Mouse (Mus musculus) heart, postnatal 0 days (tissue): ENCODE results near the gene Slc35g1. TPM values are rescaled to one million over a fixed set of nuclear protein-coding genes. Genes with fewer than 3 reads are reported as not detected.

Source experiments
- ATAC-seq: fragments of 200-750 bp; cut with Nextera tagmentation; 2 replicates; pipeline ENCODE4 v1.8.0; 2017; ENCODE audit warnings: low read depth, moderate number of reproducible peaks, moderate library complexity; ENCODE audit not compliant: insufficient read depth
- DNase-seq: peaks from one replicate; pipeline ENCODE4 v3.0.0-alpha.2; 2016; ENCODE audit warnings: low spot score
- H3K27ac ChIP-seq: fragments of 300-500 bp; sonication (generic); 2 replicates; pipeline ENCODE4 v1.5.1; 2014; ENCODE audit warnings: low read depth, mild to moderate bottlenecking
- H3K27me3 ChIP-seq: fragments of 300-500 bp; sonication (generic); 2 replicates; pipeline ENCODE4 v1.6.1; 2014; ENCODE audit warnings: low read length, mixed read lengths; ENCODE audit not compliant: control insufficient read depth, insufficient read depth
- H3K36me3 ChIP-seq: fragments of 300-500 bp; sonication (generic); replicated peaks from 2 replicates; pipeline ENCODE4 v1.6.1; 2014; ENCODE audit warnings: low read length, mixed read lengths; ENCODE audit not compliant: control insufficient read depth, insufficient read depth
- H3K4me1 ChIP-seq: fragments of 300-500 bp; sonication (generic); 2 replicates; pipeline ENCODE4 v1.6.1; 2014; ENCODE audit warnings: antibody characterized with exemption; ENCODE audit not compliant: control insufficient read depth, insufficient read depth
- H3K4me2 ChIP-seq: fragments of 300-500 bp; sonication (generic); 2 replicates; pipeline ENCODE4 v1.6.1; 2014; ENCODE audit warnings: low read depth, mild to moderate bottlenecking, low read length, moderate library complexity
- H3K4me3 ChIP-seq: fragments of 300-500 bp; sonication (generic); 2 replicates; pipeline ENCODE4 v1.5.1; 2014; ENCODE audit warnings: low read depth, low read length
- H3K9ac ChIP-seq: fragments of 300-500 bp; sonication (generic); replicated peaks from 2 replicates; pipeline ENCODE4 v1.6.1; 2014; ENCODE audit warnings: low read depth, low read length, mixed read lengths
- H3K9me3 ChIP-seq: fragments of 300-500 bp; sonication (generic); replicated peaks from 2 replicates; pipeline ENCODE4 v1.6.1; 2016; ENCODE audit warnings: low read length; ENCODE audit not compliant: control insufficient read depth
- CTCF ChIP-seq: IDR thresholded peaks from 2 replicates; pipeline ENCODE4 v1.5.1; 2016; ENCODE audit warnings: antibody characterized with exemption, control low read depth, low read depth
- EP300 ChIP-seq: IDR thresholded peaks from 2 replicates; pipeline ENCODE4 v1.6.1; 2016; ENCODE audit warnings: antibody characterized with exemption, low read depth
- WGBS: fragments of 180-500 bp; shearing (Covaris S2); extraction: QIAGEN DNeasy Blood & Tissue Kit; methylation state at CpG from one replicate; pipeline ENCODE4 v1.1.7; 2014; 5-methylcytosine and 5-hydroxymethylcytosine counted together
- polyA plus RNA-seq: library from polyadenylated mRNA; unstranded; fragments of >200 nt; fragmentation: Nextera tagmentation; extraction: Ambion mirVana; gene quantifications from 2 replicates; pipeline ENCODE4 v1.2.1, GENCODE M21; 2015
- total RNA-seq: library from RNA; depleted of rRNA; stranded (reverse); fragments of >200 nt; gene quantifications from 2 replicates; pipeline ENCODE4 v1.2.3, GENCODE M21; 2014; ENCODE audit warnings: low replicate concordance

Gene Slc35g1
- total and polyA plus RNA-seq, 2 experiments from 2014 or later: 0.92 to 1.9 TPM

DNA sequence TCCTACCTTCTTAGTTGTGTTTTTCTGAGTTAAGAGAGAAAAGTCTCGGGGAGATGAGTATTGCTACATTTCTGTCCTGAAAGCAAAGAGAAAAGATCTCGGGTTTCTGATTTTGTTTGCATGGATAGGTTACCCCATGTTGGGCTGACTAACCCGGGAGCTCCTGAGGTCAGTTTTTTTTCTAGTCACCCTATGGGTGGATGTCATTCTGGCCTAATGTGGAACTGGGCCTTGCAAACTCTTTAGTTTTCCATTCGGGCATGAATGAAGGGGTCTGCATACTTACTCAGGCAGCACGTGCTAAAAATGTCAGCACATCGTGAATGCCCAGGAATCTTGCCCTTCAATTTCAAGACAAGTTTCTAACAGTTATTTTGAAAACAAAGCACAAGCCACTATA lies 1.2 kb downstream of the Slc35g1 start:
- Histone ChIP-seq H3K27me3 (no peaks in the 10 kb centered on the region), H3K27ac (no peak overlapping the region), H3K9ac (no peak overlapping the region), H3K4me2 (0 out of 2 replicates have a peak overlapping the region, but pooled peaks have one; percentile 97), H3K4me1 (no peaks in the 10 kb centered on the region), H3K4me3 (no peak overlapping the region), H3K9me3 (no peaks in the 10 kb centered on the region), H3K36me3 (no peaks in the 10 kb centered on the region)
- DNase-seq (no peak), ATAC-seq (no peak)
- no peak for TF ChIP-seq CTCF
- TF ChIP-seq EP300: no peak
- WGBS: 70% methylated on average over 6 of the region's 6 CpGs

DNA sequence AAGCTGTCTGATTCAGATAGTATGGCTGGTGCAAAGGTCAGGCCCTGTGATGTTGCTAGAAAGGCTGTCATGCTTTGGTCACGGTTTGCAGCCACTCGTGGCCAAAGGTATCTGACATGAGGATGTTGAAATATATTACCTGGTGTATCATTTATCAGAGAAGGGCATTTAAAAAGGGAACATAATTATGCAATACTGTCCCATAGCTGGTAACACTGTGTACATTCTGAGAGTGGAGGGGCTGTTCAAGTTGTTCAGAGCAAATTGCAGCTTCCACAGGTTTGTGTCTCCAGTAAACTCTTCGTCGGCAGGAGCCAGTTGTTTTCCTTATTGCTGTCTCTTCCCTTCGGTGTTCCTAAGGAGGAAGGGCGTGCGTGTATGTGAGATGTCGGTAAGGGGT lies 3.2 kb downstream of the Slc35g1 start:
- no peaks in the 10 kb centered on the region for H3K9me3 ChIP-seq
- no peak for DNase-seq
- H3K36me3 ChIP-seq: no peaks in the 10 kb centered on the region
- ATAC-seq: no peak
- no peaks in the 10 kb centered on the region for H3K27me3 ChIP-seq
- no peak overlapping the region for H3K4me3 ChIP-seq
- H3K9ac ChIP-seq: no peak overlapping the region
- no peaks in the 10 kb centered on the region for H3K4me1 ChIP-seq
- TF ChIP-seq EP300: no peak
- TF ChIP-seq CTCF: no peak
- no peak overlapping the region for H3K4me2 ChIP-seq
- 87% methylated on average over 8 of the region's 8 CpGs for WGBS
- H3K27ac ChIP-seq: no peak overlapping the region

DNA sequence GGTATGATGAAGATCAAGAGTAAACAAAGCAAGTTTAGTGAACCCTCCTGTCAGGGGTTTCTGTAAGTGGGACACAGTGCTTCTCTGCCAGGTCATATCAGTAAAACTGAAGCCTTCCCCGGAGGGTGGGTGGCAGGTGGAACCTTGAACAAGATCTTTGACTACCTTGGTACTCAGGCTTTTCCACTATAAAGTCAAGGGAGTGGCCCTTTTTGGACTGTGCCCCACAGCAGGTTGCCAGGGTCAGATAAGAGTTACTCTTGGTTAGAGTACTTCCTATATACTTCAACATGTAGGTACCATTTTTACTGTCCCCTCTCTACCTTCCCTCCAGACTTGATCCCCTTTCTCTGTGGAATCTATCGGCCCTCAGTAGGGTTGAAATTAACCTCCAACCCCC lies 5.1 kb downstream of the Slc35g1 start:
- no peak overlapping the region for H3K4me3 ChIP-seq
- WGBS: 75% methylated on average over 2 of the region's 2 CpGs
- no peaks in the 10 kb centered on the region for H3K9me3 ChIP-seq
- no peak overlapping the region for H3K27ac ChIP-seq
- no peak overlapping the region for H3K9ac ChIP-seq
- ATAC-seq (no peak), DNase-seq (no peak)
- TF ChIP-seq EP300 (no peak), CTCF (no peak)
- no peaks in the 10 kb centered on the region for H3K4me1 ChIP-seq
- H3K36me3 ChIP-seq: no peaks in the 10 kb centered on the region
- H3K27me3 ChIP-seq: no peaks in the 10 kb centered on the region
- no peak overlapping the region for H3K4me2 ChIP-seq

- ATAC-seq: no peak
- WGBS: 78% methylated on average over 2 of the region's 2 CpGs
- H3K4me1 ChIP-seq: no peaks in the 10 kb centered on the region
Observed at GRCm38 (mm10) chr19:38401416-38401815, 5.6 kb downstream of the Slc35g1 start.

DNA sequence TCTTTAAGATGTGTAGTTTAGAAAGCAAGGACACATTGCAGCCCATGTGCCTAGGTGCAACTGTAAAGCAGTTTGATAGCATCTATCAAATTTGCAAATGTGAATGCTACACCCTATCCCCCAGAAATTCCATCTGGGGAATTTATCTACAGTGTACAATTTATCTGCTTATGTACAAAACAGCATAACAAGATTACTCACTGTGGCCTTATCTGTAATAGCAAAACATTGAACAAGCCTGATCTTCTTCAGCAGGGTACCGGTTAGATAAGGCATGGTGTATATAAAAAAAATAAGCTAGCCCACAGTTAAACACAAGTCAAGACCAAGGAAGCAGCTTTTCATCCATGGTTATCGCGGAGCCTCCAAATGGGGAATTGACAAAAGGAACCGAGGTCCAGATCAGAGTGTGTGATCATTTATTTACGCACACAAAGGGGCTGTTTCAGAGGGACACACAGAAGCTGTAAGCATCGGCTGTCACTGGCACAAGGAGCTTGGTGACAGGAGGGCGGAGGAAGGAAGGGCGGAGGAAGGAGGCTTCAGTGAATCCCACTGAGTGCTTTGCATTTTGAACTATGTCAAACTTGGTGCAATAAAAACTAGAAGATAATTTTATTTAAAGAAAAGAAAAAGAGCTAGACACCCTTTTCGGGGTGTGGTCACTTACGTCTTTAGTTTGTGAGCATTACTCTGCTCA lies 14.7 kb downstream of the Slc35g1 start:
- H3K36me3 ChIP-seq: no peaks in the 10 kb centered on the region
- no peaks in the 10 kb centered on the region for H3K9me3 ChIP-seq
- H3K4me1 ChIP-seq: no peaks in the 10 kb centered on the region
- H3K4me3 ChIP-seq: no peak overlapping the region
- TF ChIP-seq EP300 (no peak), CTCF (no peak)
- 85% methylated on average over 10 of the region's 10 CpGs for WGBS
- H3K27me3 ChIP-seq: no peaks in the 10 kb centered on the region
- DNase-seq: no peak
- no peak overlapping the region for H3K9ac ChIP-seq
- no peak overlapping the region for H3K27ac ChIP-seq
- ATAC-seq: no peak
- H3K4me2 ChIP-seq: no peak overlapping the region

More at GRCm38 (mm10) chr19:38401416-38401815, 5.6 kb downstream of the Slc35g1 start:
- no peak overlapping the region for H3K4me2 ChIP-seq
- no peak overlapping the region for H3K4me3 ChIP-seq
- H3K27ac ChIP-seq: no peak overlapping the region
- H3K9me3 ChIP-seq: no peaks in the 10 kb centered on the region
- H3K27me3 ChIP-seq: no peaks in the 10 kb centered on the region
- TF ChIP-seq CTCF: no peak
- no peak for TF ChIP-seq EP300
- no peak for DNase-seq
- H3K36me3 ChIP-seq: no peaks in the 10 kb centered on the region
- no peak overlapping the region for H3K9ac ChIP-seq

GRCm38 (mm10) chr19:38413861-38414260 lies 18.1 kb downstream of the Slc35g1 start:
- Histone ChIP-seq H3K4me2 (no peak overlapping the region), H3K9me3 (no peaks in the 10 kb centered on the region), H3K27me3 (no peaks in the 10 kb centered on the region), H3K27ac (no peak overlapping the region), H3K9ac (no peak overlapping the region), H3K36me3 (no peaks in the 10 kb centered on the region), H3K4me1 (no peaks in the 10 kb centered on the region), H3K4me3 (no peak overlapping the region)
- DNase-seq (no peak), ATAC-seq (no peak)
- WGBS: 72% methylated on average over 6 of the region's 6 CpGs
- TF ChIP-seq EP300: no peak
- TF ChIP-seq CTCF: no peak
